Mouse (Mus musculus) forebrain, embryonic 14.5 days (tissue): ENCODE data around the gene Ino80. TPM values are rescaled to one million over a fixed set of nuclear protein-coding genes. Genes with fewer than 3 reads are reported as not detected.
"Not testable (repeated sequence)": the region's sequence is repeated elsewhere in the genome, so short reads cannot be mapped to it uniquely, and the experiment has no call there.

Source experiments
- ATAC-seq: fragments of 200-750 bp; cut with Nextera tagmentation; 2 replicates; pipeline ENCODE4 v1.8.0; 2017; ENCODE audit warnings: mild to moderate bottlenecking, moderate library complexity
- DNase-seq: peaks from one replicate; pipeline ENCODE4 v3.0.0-alpha.2; 2015; ENCODE audit warnings: low spot score
- H3K27ac ChIP-seq: fragments of 300-500 bp; sonication (generic); 2 replicates; pipeline ENCODE4 v1.5.1; 2014; ENCODE audit warnings: low read depth, mild to moderate bottlenecking, control low read depth, low read length, moderate library complexity
- H3K27me3 ChIP-seq: fragments of 300-500 bp; sonication (generic); replicated peaks from 2 replicates; pipeline ENCODE4 v1.6.1; 2014; ENCODE audit warnings: low read length, control low read depth, mixed read lengths; ENCODE audit not compliant: control insufficient read depth, insufficient read depth
- H3K36me3 ChIP-seq: fragments of 300-500 bp; sonication (generic); 2 replicates; pipeline ENCODE4 v1.6.1; 2014; ENCODE audit warnings: low read length, control low read depth; ENCODE audit not compliant: control insufficient read depth, insufficient read depth
- H3K4me1 ChIP-seq: fragments of 300-500 bp; sonication (generic); 2 replicates; pipeline ENCODE4 v1.6.1; 2014; ENCODE audit warnings: antibody characterized with exemption, low read length, control low read depth; ENCODE audit not compliant: control insufficient read depth, insufficient read depth
- H3K4me2 ChIP-seq: fragments of 300-500 bp; sonication (generic); 2 replicates; pipeline ENCODE4 v1.6.1; 2014; ENCODE audit warnings: mild to moderate bottlenecking, control low read depth, low read length
- H3K4me3 ChIP-seq: fragments of 300-500 bp; sonication (generic); 2 replicates; pipeline ENCODE4 v1.5.1; 2014; ENCODE audit warnings: low read depth, low read length, control low read depth
- H3K9ac ChIP-seq: fragments of 300-500 bp; sonication (generic); 2 replicates; pipeline ENCODE4 v1.6.1; 2014; ENCODE audit warnings: mild to moderate bottlenecking, low read length, control low read depth, moderate library complexity
- H3K9me3 ChIP-seq: fragments of 300-500 bp; sonication (generic); replicated peaks from 2 replicates; pipeline ENCODE4 v1.6.1; 2016; ENCODE audit warnings: low read length, control low read depth, mixed read lengths; ENCODE audit not compliant: control insufficient read depth
- WGBS: fragments of 180-500 bp; shearing (Covaris S2); extraction: QIAGEN DNeasy Blood & Tissue Kit; methylation state at CpG from one replicate; pipeline ENCODE4 v1.1.7; 2014; 5-methylcytosine and 5-hydroxymethylcytosine counted together
- polyA plus RNA-seq: library from polyadenylated mRNA; unstranded; fragments of >200 nt; fragmentation: Nextera tagmentation; extraction: Ambion mirVana; gene quantifications from 2 replicates; pipeline ENCODE4 v1.2.1, GENCODE M21; 2014

Gene Ino80
- 3.9 and 4.3 TPM in 2 replicates for polyA plus RNA-seq

GRCm38 (mm10) chr2:119477571-119478396, at the start of gene Ino80:
TSS of gene Ino80 (minus strand) at chr2:119477687.
- H3K4me1 ChIP-seq = peaks cover 11% of the 10 kb centered on the region; the same call in 1 of the 2 replicates
- under 1% methylated on average over 64 of the region's 72 CpGs for WGBS

DNA sequence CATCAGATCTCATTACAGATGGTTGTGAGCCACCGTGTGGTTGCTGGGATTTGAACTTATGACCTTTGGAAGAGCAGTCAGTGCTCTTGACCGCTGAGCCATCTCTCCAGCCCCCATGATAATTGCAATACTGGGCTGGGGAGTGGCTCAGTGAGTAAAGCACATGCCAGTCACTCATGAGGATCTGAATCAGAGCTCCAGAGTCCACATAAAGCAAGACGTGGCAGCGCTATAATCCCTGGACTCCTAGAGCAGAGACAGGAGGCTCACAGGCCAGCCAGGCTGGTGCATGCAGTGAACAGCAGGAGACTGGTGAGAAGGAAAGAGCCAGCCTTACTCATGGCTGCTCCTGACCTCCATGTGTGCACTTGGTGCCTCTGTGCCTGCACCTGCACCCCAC, 47.9 kb upstream of the Ino80 start:
- H3K27me3 ChIP-seq = no peaks in the 10 kb centered on the region
- H3K4me2 ChIP-seq = no peak overlapping the region
- 54% methylated on average over 4 of the region's 4 CpGs for WGBS
- H3K4me1 ChIP-seq = no peaks in the 10 kb centered on the region
- H3K27ac ChIP-seq = no peak overlapping the region
- no peaks in the 10 kb centered on the region for H3K9me3 ChIP-seq
- ATAC-seq = no peak
- H3K4me3 ChIP-seq = no peak overlapping the region
- DNase-seq = no peak
- no peak overlapping the region for H3K9ac ChIP-seq
- H3K36me3 ChIP-seq = no peaks in the 10 kb centered on the region

More at GRCm38 (mm10) chr2:119477571-119478396, at the start of gene Ino80:
- Histone ChIP-seq H3K9ac (peak within 1 kb of the TSS; percentile 92), H3K9me3 (no peaks in the 10 kb centered on the region), H3K4me2 (peak within 1 kb of the TSS; percentile 78), H3K36me3 (no peaks in the 10 kb centered on the region), H3K4me3 (peak within 1 kb of the TSS; percentile 84), H3K27ac (peak within 1 kb of the TSS; percentile 96), H3K27me3 (no peaks in the 10 kb centered on the region)
- DNase-seq (peak; percentile 100), ATAC-seq (peak; percentile 96)

DNA sequence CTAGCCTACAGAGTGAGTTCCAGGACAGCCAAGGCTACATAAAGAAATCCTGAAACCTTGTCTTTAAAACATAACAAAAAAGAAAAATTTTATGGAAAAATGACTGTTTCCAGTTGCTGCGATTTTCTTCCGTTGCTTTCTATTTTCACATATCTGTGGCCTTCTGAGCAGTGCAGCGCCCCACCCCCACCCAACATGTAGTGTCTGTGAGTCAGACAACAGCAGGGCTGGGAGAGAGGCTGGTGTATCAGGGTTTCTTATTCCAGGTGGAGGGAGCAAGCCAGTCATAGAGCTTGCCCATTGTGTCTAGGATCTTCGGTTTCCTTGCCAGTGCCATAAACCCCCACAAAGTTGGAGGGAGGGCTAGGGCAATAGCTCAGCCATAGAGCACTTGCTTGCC, 46.3 kb upstream of the Ino80 start:
- Histone ChIP-seq H3K4me3 (no peak overlapping the region), H3K27ac (no peak overlapping the region), H3K4me1 (no peaks in the 10 kb centered on the region), H3K9me3 (no peaks in the 10 kb centered on the region), H3K9ac (no peak overlapping the region), H3K4me2 (no peak overlapping the region), H3K27me3 (no peaks in the 10 kb centered on the region), H3K36me3 (no peaks in the 10 kb centered on the region)
- ATAC-seq (no peak), DNase-seq (no peak)
- WGBS = 76% methylated on average over 4 of the region's 4 CpGs

DNA sequence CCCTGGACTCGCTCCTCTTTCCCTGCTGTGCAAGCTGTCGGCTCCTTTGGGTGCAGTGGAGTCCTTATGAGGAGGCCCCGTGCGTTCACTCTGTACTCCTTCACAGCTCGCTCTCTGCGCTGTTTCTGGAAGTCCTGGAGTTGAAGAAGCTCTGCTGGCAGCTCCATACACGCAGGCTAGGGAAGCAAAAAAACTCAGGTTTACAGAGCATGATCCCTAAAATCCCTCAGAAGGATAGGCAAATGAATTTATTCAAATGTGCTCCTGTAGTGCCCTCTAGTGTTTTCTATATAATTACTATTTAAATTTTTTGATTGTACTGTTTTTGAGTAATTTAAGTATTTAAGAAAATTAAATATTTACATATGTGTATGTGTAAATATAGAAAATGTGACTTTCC, 43.1 kb upstream of the Ino80 start:
- Histone ChIP-seq H3K4me3 (no peak overlapping the region), H3K27me3 (no peaks in the 10 kb centered on the region), H3K4me2 (no peak overlapping the region), H3K9ac (no peak overlapping the region), H3K4me1 (no peaks in the 10 kb centered on the region), H3K9me3 (no peaks in the 10 kb centered on the region), H3K27ac (no peak overlapping the region), H3K36me3 (no peaks in the 10 kb centered on the region)
- ATAC-seq = no peak
- 70% methylated on average over 7 of the region's 7 CpGs for WGBS
- DNase-seq = peak; percentile 49

- no peak for DNase-seq
- Histone ChIP-seq H3K27ac (no peak overlapping the region), H3K9me3 (no peaks in the 10 kb centered on the region), H3K9ac (no peak overlapping the region), H3K4me3 (no peak overlapping the region), H3K27me3 (no peaks in the 10 kb centered on the region), H3K4me1 (no peaks in the 10 kb centered on the region), H3K36me3 (no peaks in the 10 kb centered on the region), H3K4me2 (no peak overlapping the region)
- no peak for ATAC-seq
- 64% methylated on average over 5 of the region's 5 CpGs for WGBS
These were observed 39.3 kb upstream of the Ino80 start for GRCm38 (mm10) chr2:119516811-119517210.

DNA sequence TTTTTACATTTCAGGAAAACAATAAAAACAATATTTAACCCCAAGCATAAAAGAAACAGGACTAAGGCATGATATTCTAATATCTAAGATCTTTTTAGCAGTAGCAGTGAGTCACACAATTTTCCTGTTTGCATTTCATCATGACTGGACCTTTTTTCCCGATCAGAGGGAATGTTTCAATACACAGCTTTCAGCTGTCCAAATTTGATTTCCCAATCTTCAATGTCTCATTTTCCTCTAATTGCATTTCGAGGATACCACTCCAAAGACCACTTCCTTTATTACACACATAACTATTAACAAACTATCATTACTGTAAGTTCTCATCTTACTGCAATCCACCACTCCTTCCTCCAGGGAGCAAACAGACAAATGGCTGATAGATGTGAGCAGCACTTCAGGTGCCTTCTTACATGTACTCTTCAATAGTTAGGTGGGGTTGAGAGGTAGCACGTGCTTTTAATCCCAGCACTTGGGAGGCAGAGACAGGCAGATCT, 36.6 kb upstream of the Ino80 start:
- Histone ChIP-seq H3K27ac (no peak overlapping the region), H3K9me3 (no peaks in the 10 kb centered on the region), H3K27me3 (no peaks in the 10 kb centered on the region), H3K4me3 (no peak overlapping the region), H3K4me1 (no peaks in the 10 kb centered on the region), H3K36me3 (no peaks in the 10 kb centered on the region), H3K4me2 (no peak overlapping the region), H3K9ac (no peak overlapping the region)
- ATAC-seq = no peak
- no peak for DNase-seq
- 84% methylated on average over 3 of the region's 3 CpGs for WGBS

- no peak overlapping the region for H3K27ac ChIP-seq
- no peaks in the 10 kb centered on the region for H3K27me3 ChIP-seq
- 84% methylated on average over 3 of the region's 3 CpGs for WGBS
- no peak overlapping the region for H3K4me3 ChIP-seq
- no peak overlapping the region for H3K9ac ChIP-seq
- H3K4me2 ChIP-seq = no peak overlapping the region
- H3K36me3 ChIP-seq = no peaks in the 10 kb centered on the region
- H3K9me3 ChIP-seq = no peaks in the 10 kb centered on the region
- DNase-seq = no peak
- no peak for ATAC-seq
- H3K4me1 ChIP-seq = no peaks in the 10 kb centered on the region
These were observed 34.8 kb upstream of the Ino80 start for GRCm38 (mm10) chr2:119512292-119512691.

- WGBS = 85% methylated on average over 2 of the region's 2 CpGs
These were observed 33.4 kb upstream of the Ino80 start for GRCm38 (mm10) chr2:119510856-119511255.

GRCm38 (mm10) chr2:119508518-119508917, 31.0 kb upstream of the Ino80 start:
- WGBS = 73% methylated on average over 7 of the region's 7 CpGs

More at GRCm38 (mm10) chr2:119510856-119511255, 33.4 kb upstream of the Ino80 start:
- Histone ChIP-seq H3K36me3 (no peaks in the 10 kb centered on the region), H3K27me3 (no peaks in the 10 kb centered on the region), H3K27ac (no peak overlapping the region), H3K9me3 (no peaks in the 10 kb centered on the region), H3K4me2 (no peak overlapping the region), H3K4me1 (no peaks in the 10 kb centered on the region), H3K9ac (no peak overlapping the region), H3K4me3 (no peak overlapping the region)
- no peak for DNase-seq
- no peak for ATAC-seq

More at GRCm38 (mm10) chr2:119508518-119508917, 31.0 kb upstream of the Ino80 start:
- H3K4me2 ChIP-seq, H3K27me3 ChIP-seq, ATAC-seq, H3K4me1 ChIP-seq, DNase-seq, H3K9ac ChIP-seq, H3K4me3 ChIP-seq, H3K9me3 ChIP-seq, H3K27ac ChIP-seq, H3K36me3 ChIP-seq: not testable (repeated sequence)
